Mouse (Mus musculus) spleen, adult 2 months (tissue): Measurements from ENCODE around the gene Erg.

Source experiments
- CTCF ChIP-seq: fragments of 200-500 bp; IDR thresholded peaks from 2 replicates; pipeline ENCODE4 v1.5.1; 2011; ENCODE audit warnings: mild to moderate bottlenecking, inconsistent platforms; ENCODE audit not compliant: insufficient read depth, insufficient read length, insufficient replicate concordance; ENCODE audit errors: extremely low read depth
- POLR2A ChIP-seq: fragments of 200-500 bp; IDR thresholded peaks from 2 replicates; pipeline ENCODE4 v1.6.1; 2011; ENCODE audit warnings: low read depth, low read length, inconsistent platforms

- TF ChIP-seq CTCF (no peak), POLR2A (no peak)
Observed at GRCm38 (mm10) chr16:95371713-95372112, 214.7 kb downstream of the Erg start.
